Mouse (Mus musculus): ENCODE results near the gene Frmd4a.

The Frmd4a gene

GRCm38 (mm10) chr2:4420679-4421312 is 403.3 kb downstream of the Frmd4a start:
- ATAC-seq (ENCODE audit: insufficient number of reproducible peaks, low FRiP score, low TSS enrichment) = no peak

- ATAC-seq (ENCODE audit: insufficient number of reproducible peaks, low FRiP score, low TSS enrichment) = no peak
These were observed 404.2 kb downstream of the Frmd4a start for GRCm38 (mm10) chr2:4421757-4422156.

GRCm38 (mm10) chr2:4423896-4424295 is 406.4 kb downstream of the Frmd4a start:
- ATAC-seq (ENCODE audit: insufficient number of reproducible peaks, low FRiP score, low TSS enrichment) = no peak

GRCm38 (mm10) chr2:4428407-4428855 is 410.9 kb downstream of the Frmd4a start:
- ATAC-seq (ENCODE audit: insufficient number of reproducible peaks, low FRiP score, low TSS enrichment) = no peak

GRCm38 (mm10) chr2:4433119-4433518 is 415.6 kb downstream of the Frmd4a start:
- no peak for ATAC-seq (ENCODE audit: insufficient number of reproducible peaks, low FRiP score, low TSS enrichment)

- no peak for ATAC-seq (ENCODE audit: insufficient number of reproducible peaks, low FRiP score, low TSS enrichment)
These were observed 417.5 kb downstream of the Frmd4a start for GRCm38 (mm10) chr2:4435051-4435450.

DNA sequence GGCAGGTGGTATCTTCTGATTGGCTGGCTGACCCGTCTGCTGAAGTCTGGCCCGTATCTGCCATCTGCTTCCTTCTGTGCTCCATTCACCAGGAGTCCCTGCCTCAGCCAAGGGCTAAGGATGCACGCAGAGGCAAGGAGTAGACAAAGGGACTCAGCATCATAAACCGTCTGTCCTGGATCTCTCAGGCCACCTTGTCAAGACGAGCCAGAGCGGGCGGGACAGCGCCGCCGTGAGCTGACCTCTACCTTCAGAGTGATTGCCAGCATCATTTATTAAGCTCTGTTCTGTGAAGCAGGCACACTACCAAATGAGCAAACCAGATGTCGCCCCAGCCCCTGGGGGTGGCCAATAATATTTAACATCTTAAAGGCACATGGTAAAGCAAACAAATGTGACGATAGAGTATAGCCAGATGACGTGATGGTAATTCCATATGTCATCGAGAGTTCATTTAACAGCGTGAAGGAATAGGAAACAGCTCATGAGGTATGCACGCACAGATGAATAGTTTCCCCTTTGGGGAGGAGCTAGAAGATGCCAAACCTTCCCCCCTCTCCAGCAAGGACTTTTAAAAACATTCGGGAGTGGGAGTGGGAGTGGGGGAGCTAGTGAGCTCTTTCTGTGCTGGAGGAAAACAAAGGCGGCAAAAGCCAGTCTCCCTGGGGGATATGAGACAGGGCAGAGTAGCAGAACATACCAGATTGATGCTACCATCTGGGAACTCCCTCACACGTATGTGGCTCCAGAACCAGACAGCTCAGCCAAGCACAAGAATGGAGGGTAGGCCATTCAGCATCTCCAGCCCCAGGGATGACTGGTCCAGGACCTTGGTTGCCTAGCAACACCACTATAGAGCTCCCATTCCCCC is 419.1 kb downstream of the Frmd4a start:
- ATAC-seq (ENCODE audit: insufficient number of reproducible peaks, low FRiP score, low TSS enrichment) = peak; percentile 94

- ATAC-seq (ENCODE audit: insufficient number of reproducible peaks, low FRiP score, low TSS enrichment) = no peak
These were observed 421.2 kb downstream of the Frmd4a start for GRCm38 (mm10) chr2:4438739-4439138.

DNA sequence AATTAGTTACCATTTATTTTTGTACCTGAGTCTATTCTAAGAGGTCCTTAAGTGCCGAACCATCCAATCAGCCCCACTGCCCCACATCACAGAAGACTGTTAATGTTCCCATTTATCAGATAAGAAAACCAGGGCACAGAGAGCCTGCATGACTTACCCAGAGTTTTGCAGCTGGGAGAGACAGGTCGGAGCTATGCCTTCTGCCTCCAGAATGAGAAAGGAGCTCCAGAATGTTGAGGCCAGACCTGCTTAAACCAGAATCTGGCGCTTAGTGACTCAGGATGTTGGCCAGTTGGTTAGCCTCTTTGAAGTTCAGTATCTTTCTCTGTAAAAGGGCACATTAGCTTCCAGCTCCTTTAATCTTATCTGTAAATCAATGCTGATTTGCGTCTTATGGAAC is 422.4 kb downstream of the Frmd4a start:
- ATAC-seq (ENCODE audit: insufficient number of reproducible peaks, low FRiP score, low TSS enrichment) = no peak

- ATAC-seq (ENCODE audit: insufficient number of reproducible peaks, low FRiP score, low TSS enrichment) = no peak
These were observed 424.3 kb downstream of the Frmd4a start for GRCm38 (mm10) chr2:4441840-4442239.

GRCm38 (mm10) chr2:4444740-4445139 is 427.2 kb downstream of the Frmd4a start:
- no peak for ATAC-seq (ENCODE audit: insufficient number of reproducible peaks, low FRiP score, low TSS enrichment)

GRCm38 (mm10) chr2:4445629-4446400 is 428.3 kb downstream of the Frmd4a start:
- ATAC-seq (ENCODE audit: insufficient number of reproducible peaks, low FRiP score, low TSS enrichment) = no peak

GRCm38 (mm10) chr2:4449860-4450480 is 432.5 kb downstream of the Frmd4a start:
- ATAC-seq (ENCODE audit: insufficient number of reproducible peaks, low FRiP score, low TSS enrichment) = no peak

DNA sequence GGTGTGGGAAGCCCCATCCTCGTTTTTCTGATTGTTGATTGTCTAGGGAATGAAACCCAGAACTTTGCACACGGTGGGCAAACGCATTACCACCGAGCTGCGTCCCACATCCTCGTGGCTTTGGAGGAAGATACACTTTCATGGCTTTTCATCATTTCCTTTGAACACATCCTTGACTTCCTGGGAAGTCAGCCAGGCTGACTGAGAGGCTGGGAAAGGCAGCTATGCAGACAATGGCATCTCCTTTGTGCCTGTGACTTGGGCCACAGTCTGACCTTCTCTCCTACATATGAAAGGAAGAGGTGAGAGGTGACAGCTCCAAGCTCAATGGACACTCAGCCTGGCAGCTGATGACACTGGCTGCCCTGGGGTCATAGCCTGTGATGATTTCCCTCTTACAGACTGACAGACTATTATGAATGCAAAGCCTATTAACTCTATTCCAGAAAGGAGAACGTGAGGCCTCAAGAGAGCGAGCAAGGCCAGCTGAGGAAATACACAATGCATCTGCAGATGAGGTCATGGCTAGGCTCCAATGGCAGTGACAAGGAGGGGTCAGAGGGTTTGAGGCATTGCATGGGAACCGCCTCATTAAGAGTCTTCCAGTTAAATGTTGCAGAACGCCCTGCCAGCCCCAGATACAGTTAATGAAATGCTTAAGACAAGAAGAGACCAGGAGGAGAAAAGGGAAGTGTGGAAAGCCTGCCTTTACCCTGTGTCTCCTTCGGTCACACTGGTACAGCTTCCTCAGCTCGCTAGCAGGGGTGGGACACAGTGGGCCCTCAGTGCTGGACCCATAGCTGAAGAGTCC is 435.3 kb downstream of the Frmd4a start:
- no peak for ATAC-seq (ENCODE audit: insufficient number of reproducible peaks, low FRiP score, low TSS enrichment)

DNA sequence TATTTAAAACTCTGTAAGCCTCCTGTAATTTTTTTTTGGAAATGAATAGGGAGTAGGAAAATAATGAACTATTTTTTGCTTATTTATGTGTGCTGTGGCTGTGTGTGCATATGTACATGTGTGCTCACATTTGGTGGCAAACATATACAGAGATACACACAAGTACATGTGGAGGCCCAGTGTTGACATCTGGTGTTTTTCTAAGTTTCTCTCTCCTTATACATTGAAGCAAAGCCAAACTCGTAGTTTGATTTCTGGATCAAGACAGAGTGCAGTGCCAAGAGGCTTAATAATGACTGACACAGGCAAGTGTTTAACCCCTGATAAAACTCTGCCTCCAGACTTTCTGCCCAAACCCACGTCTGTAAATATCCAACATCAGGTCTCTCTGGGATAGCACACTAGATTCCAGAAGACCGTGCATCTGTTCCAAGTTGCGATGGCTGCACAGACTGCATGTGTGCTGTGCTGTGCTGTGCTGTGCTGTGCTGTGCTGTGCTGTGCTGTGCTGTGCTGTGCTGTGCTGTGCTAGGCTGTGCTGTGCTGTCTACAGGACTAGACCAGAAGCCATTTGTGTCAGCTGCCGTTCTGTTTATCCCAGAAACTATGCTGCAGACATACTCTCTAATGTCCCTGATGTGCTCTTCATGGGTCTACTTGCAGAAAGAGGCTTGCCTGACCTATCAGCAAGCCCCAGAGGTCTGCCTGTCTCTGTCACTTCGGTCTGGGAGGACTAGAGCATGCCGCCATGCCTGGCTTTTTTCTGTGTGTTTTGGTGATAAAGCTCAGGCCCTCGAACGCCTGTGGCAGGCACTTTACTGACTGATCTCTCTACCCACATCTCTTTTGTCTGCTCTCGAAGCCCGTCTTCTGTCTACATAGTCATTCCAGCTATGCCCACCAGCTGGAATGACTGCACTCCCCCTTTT is 437.8 kb downstream of the Frmd4a start:
- no peak for ATAC-seq (ENCODE audit: insufficient number of reproducible peaks, low FRiP score, low TSS enrichment)

- no peak for ATAC-seq (ENCODE audit: insufficient number of reproducible peaks, low FRiP score, low TSS enrichment)
These were observed 443.4 kb downstream of the Frmd4a start for GRCm38 (mm10) chr2:4460897-4461296.

GRCm38 (mm10) chr2:4461514-4461913 is 444.0 kb downstream of the Frmd4a start:
- ATAC-seq (ENCODE audit: insufficient number of reproducible peaks, low FRiP score, low TSS enrichment) = no peak

DNA sequence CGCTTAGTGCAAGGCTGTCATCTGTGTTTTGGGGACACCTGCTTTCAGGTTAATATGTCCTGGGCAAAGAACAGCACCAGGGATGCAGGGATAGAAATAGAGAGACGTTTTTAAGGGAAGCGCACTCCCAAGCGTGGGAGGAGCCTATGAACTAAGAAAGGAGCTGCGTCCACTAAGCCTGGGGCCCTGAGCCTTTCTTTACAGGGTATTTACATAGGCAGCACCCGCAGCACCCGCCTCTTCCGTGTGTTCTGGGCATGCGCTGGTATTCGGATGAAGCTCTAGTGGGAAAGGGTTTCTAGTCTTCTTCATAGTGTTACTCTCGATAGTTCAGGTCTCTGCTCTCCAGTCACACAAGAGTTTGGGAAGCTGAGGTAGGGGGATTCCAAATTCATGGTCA is 445.0 kb downstream of the Frmd4a start:
- ATAC-seq (ENCODE audit: insufficient number of reproducible peaks, low FRiP score, low TSS enrichment) = no peak

DNA sequence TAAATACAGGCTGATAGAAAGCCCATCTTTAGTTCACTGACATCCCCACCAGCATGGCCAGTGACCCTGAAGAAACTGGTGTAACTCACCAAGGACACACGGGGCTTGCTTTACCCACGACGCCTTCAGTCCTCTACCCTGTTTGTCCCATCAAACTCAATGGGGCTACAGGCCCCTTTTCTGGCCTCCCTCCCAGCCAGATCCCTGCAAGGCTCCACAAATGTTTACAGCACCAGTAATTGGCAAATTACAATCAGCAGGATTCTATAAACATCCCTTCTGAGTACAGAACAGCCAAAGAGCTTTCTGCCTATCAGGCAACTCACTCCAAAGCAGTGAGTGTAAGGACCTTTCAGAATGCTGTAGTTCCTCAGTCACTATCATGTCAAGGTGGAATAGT is 448.6 kb downstream of the Frmd4a start:
- no peak for ATAC-seq (ENCODE audit: insufficient number of reproducible peaks, low FRiP score, low TSS enrichment)
